Mouse (Mus musculus) embryo, embryonic 10 days (tissue): ENCODE measurements at regions not wholly inside any gene's neighbourhood (a gene's known extent, or its start where the extent isn't known, plus 50 kb on each side); places are given as distances from the start of the nearest gene placed in this dataset.
"Not testable (repeated sequence)": the region's sequence is repeated elsewhere in the genome, so short reads cannot be mapped to it uniquely, and the experiment has no call there.

Source experiments
- DNase-seq: peaks from one replicate; pipeline ENCODE4 v3.0.0-alpha.2; 2015; ENCODE audit warnings: low spot score

- DNase-seq = no peak
Observed at GRCm38 (mm10) chr2:10658317-10658716, 288.0 kb downstream of the Sfmbt2 start.

GRCm38 (mm10) chr2:10667915-10668314 lies 297.6 kb downstream of the Sfmbt2 start:
- DNase-seq = not testable (repeated sequence)

GRCm38 (mm10) chr2:10670423-10671298 lies 300.4 kb downstream of the Sfmbt2 start:
- DNase-seq = peak; percentile 18

- DNase-seq = no peak
Observed at GRCm38 (mm10) chr2:10671299-10671632, 301.0 kb downstream of the Sfmbt2 start.

GRCm38 (mm10) chr2:10672196-10672595 lies 301.9 kb downstream of the Sfmbt2 start:
- no peak for DNase-seq

GRCm38 (mm10) chr2:10674738-10675349 lies 304.5 kb downstream of the Sfmbt2 start:
- DNase-seq = no peak

GRCm38 (mm10) chr2:10701459-10701858 lies 331.1 kb downstream of the Sfmbt2 start:
- peak; percentile 30 for DNase-seq

- no peak for DNase-seq
Observed at GRCm38 (mm10) chr2:10718366-10718765, 348.1 kb downstream of the Sfmbt2 start.

- not testable (repeated sequence) for DNase-seq
Observed at GRCm38 (mm10) chr2:10734337-10734736, 364.0 kb downstream of the Sfmbt2 start.

- peak; percentile 54 for DNase-seq
Observed at GRCm38 (mm10) chr2:10736696-10737457, 366.6 kb downstream of the Sfmbt2 start.

GRCm38 (mm10) chr2:10737458-10737775 lies 367.1 kb downstream of the Sfmbt2 start:
- peak; percentile 29 for DNase-seq

- no peak for DNase-seq
Observed at GRCm38 (mm10) chr2:10745127-10745526, 374.8 kb downstream of the Sfmbt2 start.

GRCm38 (mm10) chr2:10755375-10755774 lies 385.1 kb downstream of the Sfmbt2 start:
- DNase-seq = no peak

GRCm38 (mm10) chr2:10757202-10757840 lies 387.0 kb downstream of the Sfmbt2 start:
- DNase-seq = no peak

GRCm38 (mm10) chr2:10757886-10758285 lies 387.6 kb downstream of the Sfmbt2 start:
- DNase-seq = no peak

GRCm38 (mm10) chr2:10762236-10762635 lies 391.9 kb downstream of the Sfmbt2 start:
- DNase-seq = no peak

GRCm38 (mm10) chr2:10783071-10783470 lies 388.8 kb upstream of the Prkcq start:
- no peak for DNase-seq

GRCm38 (mm10) chr2:10783594-10783993 lies 388.3 kb upstream of the Prkcq start:
- no peak for DNase-seq

- no peak for DNase-seq
Observed at GRCm38 (mm10) chr2:10784266-10784665, 387.6 kb upstream of the Prkcq start.

- DNase-seq = peak; percentile 87
Observed at GRCm38 (mm10) chr2:10785156-10785555, 386.8 kb upstream of the Prkcq start.

- DNase-seq = no peak
Observed at GRCm38 (mm10) chr2:10788509-10788908, 383.4 kb upstream of the Prkcq start.

GRCm38 (mm10) chr2:10791233-10791632 lies 380.7 kb upstream of the Prkcq start:
- no peak for DNase-seq
